Mouse (Mus musculus): ENCODE measurements around the gene Srcin1. TPM values are rescaled to one million over a fixed set of nuclear protein-coding genes. Genes with fewer than 3 reads are reported as not detected.
A peak's percentile ranks its signal among the peaks of the same experiment; 100 is the strongest.

The Srcin1 gene
- polyA plus RNA-seq, 1 experiment = 70.2 TPM

GRCm38 (mm10) chr11:97547957-97548706, 27.9 kb downstream of the Srcin1 start:
- TF ChIP-seq CTCF (IDR thresholded peaks at IDR 0.05; ENCODE audit: borderline replicate concordance, extremely low read depth, insufficient read depth, insufficient read length) (0 out of 2 replicates have a peak, but pooled peaks have one; percentile 10), POLR2A (IDR thresholded peaks at IDR 0.05; ENCODE audit: borderline replicate concordance, extremely low read depth, insufficient read depth, insufficient read length, poor library complexity, severe bottlenecking) (no peak)
- DNase-seq (ENCODE audit: low read depth) = no peak

DNA sequence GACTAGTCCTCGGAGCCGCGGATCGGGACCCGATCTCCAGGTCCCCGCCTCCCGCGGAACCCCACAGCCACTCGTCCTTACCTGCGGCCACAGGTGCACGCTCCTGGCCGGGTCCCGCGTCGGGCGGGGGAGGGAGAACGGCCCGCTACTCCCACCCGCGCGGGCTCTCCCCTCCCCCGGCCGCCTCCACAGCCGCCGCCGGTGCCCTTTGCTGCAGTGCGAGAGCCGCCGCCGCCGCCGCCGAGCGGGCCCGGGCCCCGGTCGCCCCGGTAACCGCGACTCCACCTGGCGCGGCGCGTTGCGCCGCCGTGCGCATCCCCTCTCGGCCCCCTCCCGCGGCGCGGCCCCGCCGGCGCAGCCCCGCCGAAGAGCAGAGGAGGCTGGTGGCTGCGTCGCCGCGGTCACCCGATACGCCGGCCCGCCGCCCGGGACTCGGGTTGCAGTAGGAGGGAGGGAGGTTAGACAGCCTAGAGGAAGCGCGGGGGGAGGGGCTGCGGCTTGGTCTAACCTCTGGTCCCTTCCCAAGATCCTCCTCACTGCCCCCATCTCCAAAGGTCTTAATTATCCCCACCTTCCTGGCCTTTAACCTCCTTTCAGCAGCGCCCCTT, 29.1 kb downstream of the Srcin1 start:
- TF ChIP-seq CTCF (IDR thresholded peaks at IDR 0.05; ENCODE audit: borderline replicate concordance, extremely low read depth, insufficient read depth, insufficient read length) = no peak
- no peak for TF ChIP-seq POLR2A (IDR thresholded peaks at IDR 0.05; ENCODE audit: borderline replicate concordance, extremely low read depth, insufficient read depth, insufficient read length, poor library complexity, severe bottlenecking)
- peak; percentile 59 for DNase-seq (ENCODE audit: low read depth)

DNA sequence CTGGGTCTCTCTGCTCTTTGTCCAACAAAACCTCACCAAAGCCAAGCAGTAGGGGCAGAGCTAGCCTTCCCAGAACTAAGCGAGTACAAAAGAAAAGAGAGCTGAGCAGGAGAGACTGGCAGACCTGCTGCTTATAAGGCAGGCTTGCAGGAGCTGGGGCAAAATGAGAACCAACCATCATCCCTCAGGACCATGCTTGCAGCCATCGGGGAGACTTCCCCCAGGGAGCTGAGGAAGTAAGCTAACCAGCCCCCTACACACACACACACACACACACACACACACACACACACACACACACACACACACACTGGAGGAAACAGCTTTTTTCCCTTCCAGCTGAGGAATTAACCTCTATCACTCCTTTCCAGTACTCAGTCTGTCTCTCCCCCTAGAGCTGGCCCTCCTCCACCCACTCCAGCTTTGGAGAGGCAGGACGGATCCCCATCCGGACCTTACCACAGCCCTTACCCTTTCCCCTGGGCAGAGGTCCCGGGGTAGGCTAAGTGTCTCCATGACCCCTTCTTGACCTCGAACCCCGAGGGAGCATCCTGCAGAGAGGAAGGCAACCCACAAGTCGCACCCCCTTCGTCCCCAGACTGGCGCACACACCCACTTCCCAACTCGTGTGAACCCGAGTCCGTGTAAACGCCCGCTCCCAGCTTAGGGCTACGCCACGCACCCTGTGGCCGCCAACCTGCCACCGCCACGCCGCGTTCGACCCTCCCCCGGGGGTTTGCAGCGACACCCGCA, 30.0 kb downstream of the Srcin1 start:
- DNase-seq (ENCODE audit: low read depth) = no peak
- TF ChIP-seq POLR2A (IDR thresholded peaks at IDR 0.05; ENCODE audit: borderline replicate concordance, extremely low read depth, insufficient read depth, insufficient read length, poor library complexity, severe bottlenecking) = no peak
- no peak for TF ChIP-seq CTCF (IDR thresholded peaks at IDR 0.05; ENCODE audit: borderline replicate concordance, extremely low read depth, insufficient read depth, insufficient read length)

DNA sequence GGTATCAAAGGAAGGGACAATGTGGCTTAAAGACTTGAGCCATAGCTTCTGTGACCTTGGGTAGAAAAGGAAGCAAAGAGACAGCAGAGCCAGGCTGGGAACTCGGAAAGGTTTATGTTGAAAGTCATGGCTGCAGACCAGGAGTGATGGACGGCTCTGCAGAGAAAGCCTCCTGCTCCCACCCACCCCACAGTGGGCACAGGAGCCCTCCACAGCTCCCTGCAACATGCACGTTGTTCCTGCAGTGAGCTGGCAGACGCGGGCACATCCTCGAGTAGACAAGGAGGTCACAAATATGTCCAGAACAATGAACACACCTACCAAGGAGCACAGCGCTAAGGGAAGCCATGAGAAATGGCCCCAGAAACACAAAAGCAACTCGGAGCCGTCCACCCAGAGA, 32.1 kb downstream of the Srcin1 start:
- no peak for DNase-seq (ENCODE audit: low read depth)
- TF ChIP-seq CTCF (IDR thresholded peaks at IDR 0.05; ENCODE audit: borderline replicate concordance, extremely low read depth, insufficient read depth, insufficient read length) = no peak
- no peak for TF ChIP-seq POLR2A (IDR thresholded peaks at IDR 0.05; ENCODE audit: borderline replicate concordance, extremely low read depth, insufficient read depth, insufficient read length, poor library complexity, severe bottlenecking)

DNA sequence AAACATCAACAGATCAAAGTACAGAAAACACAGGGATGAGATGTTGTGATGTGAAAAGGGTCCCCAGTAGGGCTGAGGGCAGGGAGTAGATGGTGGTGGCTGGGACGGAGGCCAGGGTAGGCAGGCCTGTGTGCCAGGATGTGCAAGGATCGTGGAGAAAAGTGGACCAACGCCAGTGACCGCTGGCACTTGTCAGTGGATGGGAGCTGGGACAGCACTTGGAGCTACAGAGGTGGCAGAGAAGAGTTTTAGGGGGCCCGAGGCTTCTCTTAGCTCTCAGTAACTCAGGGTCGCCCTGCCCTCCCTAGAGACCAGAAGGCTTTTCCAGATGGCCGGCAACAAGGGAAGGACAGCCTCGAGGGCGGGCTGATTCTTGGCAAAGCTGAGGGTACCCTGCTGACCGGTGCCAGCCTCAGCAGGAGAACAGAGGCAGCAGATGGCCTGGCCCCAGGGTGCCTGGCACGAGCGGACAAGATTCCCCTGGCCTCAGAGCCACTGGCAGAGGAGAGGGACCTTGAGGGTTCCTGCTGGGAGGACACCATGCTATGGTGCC, 32.7 kb downstream of the Srcin1 start:
- TF ChIP-seq POLR2A (IDR thresholded peaks at IDR 0.05; ENCODE audit: borderline replicate concordance, extremely low read depth, insufficient read depth, insufficient read length, poor library complexity, severe bottlenecking) (no peak), CTCF (IDR thresholded peaks at IDR 0.05; ENCODE audit: borderline replicate concordance, extremely low read depth, insufficient read depth, insufficient read length) (no peak)
- DNase-seq (ENCODE audit: low read depth) = peak; percentile 79

DNA sequence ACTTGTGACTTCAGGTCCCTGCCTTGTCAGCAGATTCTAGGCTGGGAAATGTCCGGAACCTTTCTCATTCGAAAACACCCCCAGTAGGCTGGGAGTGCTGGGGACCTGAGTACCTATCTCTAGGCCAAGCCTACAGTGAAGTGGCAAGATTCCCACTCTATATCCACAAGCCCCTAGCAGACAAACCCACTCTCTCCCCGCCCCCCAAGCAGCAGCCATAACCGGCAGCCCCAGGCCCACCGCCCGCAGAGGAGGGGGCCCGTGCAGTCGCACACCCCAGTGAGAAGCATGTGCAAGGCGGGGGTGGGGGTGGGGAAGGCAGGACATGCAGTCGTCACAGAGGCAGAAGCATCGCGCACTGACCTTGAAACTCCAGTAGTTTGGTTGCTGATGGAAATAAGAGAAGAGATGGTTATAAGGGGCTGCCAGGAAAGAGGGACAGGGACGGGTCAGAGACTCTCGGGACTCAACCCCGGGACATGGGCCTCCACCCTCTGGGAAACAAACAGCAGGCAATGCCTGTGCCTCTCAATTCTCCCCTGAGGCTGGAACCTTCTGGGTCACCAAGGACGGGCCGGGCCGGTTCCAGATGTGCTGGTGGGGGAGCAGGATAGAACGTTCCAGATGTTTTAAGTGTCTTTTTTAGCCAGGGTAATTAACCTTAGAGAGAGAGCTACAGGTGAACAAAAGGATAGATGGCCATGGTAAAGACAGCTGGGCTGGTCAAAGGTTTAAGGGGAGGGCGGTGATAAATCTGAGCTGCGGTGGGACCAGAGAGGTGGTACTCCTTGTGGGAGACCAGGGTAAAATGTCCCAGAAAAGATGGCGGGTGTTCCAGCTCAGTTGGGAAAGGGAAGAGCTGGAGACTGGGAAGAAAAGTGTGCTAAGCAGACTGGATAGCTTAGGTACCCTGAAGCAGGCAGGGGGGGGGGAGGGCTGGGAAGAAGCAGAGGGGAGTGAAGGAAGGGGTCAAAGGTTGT, 33.5 kb downstream of the Srcin1 start:
- DNase-seq (ENCODE audit: low read depth) = no peak

DNA sequence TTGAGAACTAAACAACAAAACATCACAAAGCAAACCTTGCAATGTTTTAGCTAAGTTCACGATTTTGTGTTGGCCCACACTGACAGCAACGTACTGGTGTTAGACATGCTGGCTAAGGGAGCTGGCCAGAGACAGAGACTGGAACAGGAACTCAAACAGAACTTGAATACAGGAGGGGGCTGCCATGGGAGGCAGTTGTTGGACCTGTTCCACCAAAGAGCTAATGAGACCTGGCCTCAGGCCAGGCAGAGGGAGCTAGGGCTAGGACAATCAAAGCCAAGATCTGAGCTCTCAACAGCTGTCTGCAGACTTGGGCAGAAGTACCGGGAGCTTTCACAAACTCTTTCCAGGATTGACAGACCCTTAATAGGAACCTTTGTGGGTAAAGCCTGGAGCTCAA, 35.4 kb downstream of the Srcin1 start:
- DNase-seq (ENCODE audit: low read depth) = peak; percentile 95
- TF ChIP-seq CTCF (IDR thresholded peaks at IDR 0.05; ENCODE audit: borderline replicate concordance, extremely low read depth, insufficient read depth, insufficient read length) (no peak), POLR2A (IDR thresholded peaks at IDR 0.05; ENCODE audit: borderline replicate concordance, extremely low read depth, insufficient read depth, insufficient read length, poor library complexity, severe bottlenecking) (no peak)

More for the DNA sequence above, 33.5 kb downstream of the Srcin1 start:
- TF ChIP-seq POLR2A (IDR thresholded peaks at IDR 0.05; ENCODE audit: borderline replicate concordance, extremely low read depth, insufficient read depth, insufficient read length, poor library complexity, severe bottlenecking) (no peak), CTCF (IDR thresholded peaks at IDR 0.05; ENCODE audit: borderline replicate concordance, extremely low read depth, insufficient read depth, insufficient read length) (no peak)

GRCm38 (mm10) chr11:97540136-97540535, 35.9 kb downstream of the Srcin1 start:
- no peak for DNase-seq (ENCODE audit: low read depth)
- TF ChIP-seq CTCF (IDR thresholded peaks at IDR 0.05; ENCODE audit: borderline replicate concordance, extremely low read depth, insufficient read depth, insufficient read length) = no peak
- TF ChIP-seq POLR2A (IDR thresholded peaks at IDR 0.05; ENCODE audit: borderline replicate concordance, extremely low read depth, insufficient read depth, insufficient read length, poor library complexity, severe bottlenecking) = no peak

DNA sequence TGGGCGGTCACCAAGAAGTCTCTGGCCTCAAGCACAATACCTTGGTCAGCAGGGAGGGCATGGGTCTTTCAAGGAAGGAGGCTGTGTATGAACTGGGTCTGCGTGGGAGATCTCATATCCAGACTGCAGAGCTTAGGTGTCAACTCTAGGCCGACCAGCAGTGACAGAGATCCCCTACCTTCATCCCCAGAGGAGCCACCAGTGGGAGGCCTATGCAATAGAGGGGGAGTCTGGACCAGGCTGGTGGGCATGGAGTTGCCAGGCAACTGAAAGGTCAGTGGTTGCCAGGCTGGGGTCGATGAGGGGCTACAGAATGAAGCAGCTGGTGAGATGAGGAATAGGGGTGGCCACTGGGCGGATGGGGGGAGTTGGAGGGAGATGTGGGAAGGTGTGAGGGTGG, 36.4 kb downstream of the Srcin1 start:
- DNase-seq (ENCODE audit: low read depth) = no peak
- no peak for TF ChIP-seq CTCF (IDR thresholded peaks at IDR 0.05; ENCODE audit: borderline replicate concordance, extremely low read depth, insufficient read depth, insufficient read length)
- TF ChIP-seq POLR2A (IDR thresholded peaks at IDR 0.05; ENCODE audit: borderline replicate concordance, extremely low read depth, insufficient read depth, insufficient read length, poor library complexity, severe bottlenecking) = no peak

DNA sequence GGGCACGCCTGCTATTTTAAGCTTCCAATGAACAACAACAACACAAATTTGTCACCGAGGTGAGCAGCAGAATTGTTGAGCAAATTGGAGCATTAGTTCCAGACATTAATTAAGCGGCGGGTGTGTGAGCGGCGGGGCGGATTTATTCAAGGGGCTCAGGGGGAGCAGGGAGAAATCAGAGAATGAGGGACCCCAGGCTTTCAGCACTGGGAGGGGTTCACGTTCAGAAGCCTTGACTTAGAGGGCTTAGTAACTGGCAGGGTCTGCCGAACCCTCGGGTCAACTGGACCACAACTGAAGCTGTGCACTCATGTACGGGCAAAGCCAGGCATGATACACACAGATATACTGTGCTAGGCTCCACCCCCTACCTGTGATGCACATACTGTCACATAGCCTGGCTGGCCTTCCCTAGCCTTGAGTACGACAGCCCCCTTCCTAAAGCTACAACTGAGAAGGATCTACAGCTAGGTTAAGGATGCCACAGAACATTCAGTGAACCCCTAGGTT, 38.4 kb downstream of the Srcin1 start:
- TF ChIP-seq POLR2A (IDR thresholded peaks at IDR 0.05; ENCODE audit: borderline replicate concordance, extremely low read depth, insufficient read depth, insufficient read length, poor library complexity, severe bottlenecking) (no peak), CTCF (IDR thresholded peaks at IDR 0.05; ENCODE audit: borderline replicate concordance, extremely low read depth, insufficient read depth, insufficient read length) (no peak)
- DNase-seq (ENCODE audit: low read depth) = peak; percentile 75
